Mouse (Mus musculus): ENCODE measurements around the gene Edc3. TPM values are rescaled to one million over a fixed set of nuclear protein-coding genes. Genes with fewer than 3 reads are reported as not detected.
A peak's percentile ranks its signal among the peaks of the same experiment; 100 is the strongest.

Edc3 gene
- polyA plus RNA-seq, 1 experiment, result 31.4 TPM

GRCm38 (mm10) chr9:57769539-57770069 is 61.3 kb downstream of the Edc3 start:
- Histone ChIP-seq H3K27me3 (ENCODE audit: control insufficient read depth, insufficient read depth, low read length) (no peaks in the 10 kb centered on the region), H3K4me3 (ENCODE audit: control insufficient read depth, insufficient read depth, low read length) (no peak overlapping the region), H3K4me1 (replicated peaks; ENCODE audit: control insufficient read depth, insufficient read depth, low read length) (peaks cover 65% of the 10 kb centered on the region), H3K36me3 (ENCODE audit: control insufficient read depth, insufficient read depth, low read length) (no peaks in the 10 kb centered on the region), H3K27ac (ENCODE audit: control insufficient read depth, insufficient read depth, low read length) (peak overlapping the region; percentile 99)
- DNase-seq, result peak; percentile 81
- 3% methylated on average over 2 of the region's 2 CpGs for WGBS
- TF ChIP-seq POLR2A (IDR thresholded peaks at IDR 0.05; ENCODE audit: control insufficient read depth, extremely low read depth, insufficient read depth, low read length, poor library complexity) (peak; percentile 42; the same call in 1 of the 2 replicates), CTCF (IDR thresholded peaks at IDR 0.05; ENCODE audit: borderline replicate concordance, control insufficient read depth, extremely low read depth, insufficient read depth, low read length, poor library complexity) (no peak)

- TF ChIP-seq CTCF (IDR thresholded peaks at IDR 0.05; ENCODE audit: borderline replicate concordance, control insufficient read depth, extremely low read depth, insufficient read depth, low read length, poor library complexity) (no peak), POLR2A (IDR thresholded peaks at IDR 0.05; ENCODE audit: control insufficient read depth, extremely low read depth, insufficient read depth, low read length, poor library complexity) (no peak)
- peak; percentile 45 for DNase-seq
These were observed 61.9 kb downstream of the Edc3 start for GRCm38 (mm10) chr9:57770214-57770613.

GRCm38 (mm10) chr9:57770836-57771235 is 62.5 kb downstream of the Edc3 start:
- peak overlapping the region; percentile 97 for H3K27ac ChIP-seq (ENCODE audit: control insufficient read depth, insufficient read depth, low read length)
- peaks cover 68% of the 10 kb centered on the region for H3K4me1 ChIP-seq (replicated peaks; ENCODE audit: control insufficient read depth, insufficient read depth, low read length)
- 89% methylated on average over 2 of the region's 2 CpGs for WGBS
- H3K36me3 ChIP-seq (ENCODE audit: control insufficient read depth, insufficient read depth, low read length), result no peaks in the 10 kb centered on the region
- TF ChIP-seq POLR2A (IDR thresholded peaks at IDR 0.05; ENCODE audit: control insufficient read depth, extremely low read depth, insufficient read depth, low read length, poor library complexity) (no peak), CTCF (IDR thresholded peaks at IDR 0.05; ENCODE audit: borderline replicate concordance, control insufficient read depth, extremely low read depth, insufficient read depth, low read length, poor library complexity) (no peak)
- no peaks in the 10 kb centered on the region for H3K27me3 ChIP-seq (ENCODE audit: control insufficient read depth, insufficient read depth, low read length)
- no peak for DNase-seq
- no peak overlapping the region for H3K4me3 ChIP-seq (ENCODE audit: control insufficient read depth, insufficient read depth, low read length)

More at GRCm38 (mm10) chr9:57770214-57770613, 61.9 kb downstream of the Edc3 start:
- Histone ChIP-seq H3K36me3 (ENCODE audit: control insufficient read depth, insufficient read depth, low read length) (no peaks in the 10 kb centered on the region), H3K4me1 (replicated peaks; ENCODE audit: control insufficient read depth, insufficient read depth, low read length) (peaks cover 67% of the 10 kb centered on the region), H3K27ac (ENCODE audit: control insufficient read depth, insufficient read depth, low read length) (peak overlapping the region; percentile 97), H3K4me3 (ENCODE audit: control insufficient read depth, insufficient read depth, low read length) (no peak overlapping the region), H3K27me3 (ENCODE audit: control insufficient read depth, insufficient read depth, low read length) (no peaks in the 10 kb centered on the region)
- 12% methylated on average over 1 of the region's 1 CpGs for WGBS

GRCm38 (mm10) chr9:57773754-57774153 is 65.4 kb downstream of the Edc3 start:
- Histone ChIP-seq H3K27ac (ENCODE audit: control insufficient read depth, insufficient read depth, low read length) (peak overlapping the region; percentile 46; the same call in 1 of the 2 replicates), H3K27me3 (ENCODE audit: control insufficient read depth, insufficient read depth, low read length) (no peaks in the 10 kb centered on the region), H3K4me1 (replicated peaks; ENCODE audit: control insufficient read depth, insufficient read depth, low read length) (peaks cover 45% of the 10 kb centered on the region), H3K36me3 (ENCODE audit: control insufficient read depth, insufficient read depth, low read length) (no peaks in the 10 kb centered on the region), H3K4me3 (ENCODE audit: control insufficient read depth, insufficient read depth, low read length) (no peak overlapping the region)
- no peak for DNase-seq
- WGBS, result 83% methylated on average over 3 of the region's 3 CpGs
- TF ChIP-seq CTCF (IDR thresholded peaks at IDR 0.05; ENCODE audit: borderline replicate concordance, control insufficient read depth, extremely low read depth, insufficient read depth, low read length, poor library complexity), result no peak
- TF ChIP-seq POLR2A (IDR thresholded peaks at IDR 0.05; ENCODE audit: control insufficient read depth, extremely low read depth, insufficient read depth, low read length, poor library complexity), result no peak

GRCm38 (mm10) chr9:57774168-57774567 is 65.8 kb downstream of the Edc3 start:
- Histone ChIP-seq H3K27ac (ENCODE audit: control insufficient read depth, insufficient read depth, low read length) (peak overlapping the region; percentile 46; the same call in 1 of the 2 replicates), H3K27me3 (ENCODE audit: control insufficient read depth, insufficient read depth, low read length) (no peaks in the 10 kb centered on the region), H3K4me1 (replicated peaks; ENCODE audit: control insufficient read depth, insufficient read depth, low read length) (peaks cover 41% of the 10 kb centered on the region), H3K36me3 (ENCODE audit: control insufficient read depth, insufficient read depth, low read length) (no peaks in the 10 kb centered on the region), H3K4me3 (ENCODE audit: control insufficient read depth, insufficient read depth, low read length) (no peak overlapping the region)
- no peak for TF ChIP-seq CTCF (IDR thresholded peaks at IDR 0.05; ENCODE audit: borderline replicate concordance, control insufficient read depth, extremely low read depth, insufficient read depth, low read length, poor library complexity)
- TF ChIP-seq POLR2A (IDR thresholded peaks at IDR 0.05; ENCODE audit: control insufficient read depth, extremely low read depth, insufficient read depth, low read length, poor library complexity), result no peak
- 0% methylated on average over 1 of the region's 1 CpGs for WGBS
- DNase-seq, result no peak

- Histone ChIP-seq H3K27ac (ENCODE audit: control insufficient read depth, insufficient read depth, low read length) (no peak overlapping the region), H3K36me3 (ENCODE audit: control insufficient read depth, insufficient read depth, low read length) (no peaks in the 10 kb centered on the region), H3K4me1 (replicated peaks; ENCODE audit: control insufficient read depth, insufficient read depth, low read length) (peaks cover 34% of the 10 kb centered on the region), H3K27me3 (ENCODE audit: control insufficient read depth, insufficient read depth, low read length) (no peaks in the 10 kb centered on the region), H3K4me3 (ENCODE audit: control insufficient read depth, insufficient read depth, low read length) (no peak overlapping the region)
- no peak for DNase-seq
- WGBS, result 67% methylated on average over 5 of the region's 5 CpGs
- no peak for TF ChIP-seq CTCF (IDR thresholded peaks at IDR 0.05; ENCODE audit: borderline replicate concordance, control insufficient read depth, extremely low read depth, insufficient read depth, low read length, poor library complexity)
- no peak for TF ChIP-seq POLR2A (IDR thresholded peaks at IDR 0.05; ENCODE audit: control insufficient read depth, extremely low read depth, insufficient read depth, low read length, poor library complexity)
These were observed 66.7 kb downstream of the Edc3 start for GRCm38 (mm10) chr9:57775026-57775425.
